Mouse (Mus musculus): ENCODE measurements around the gene Dclre1a. TPM values are rescaled to one million over a fixed set of nuclear protein-coding genes. Genes with fewer than 3 reads are reported as not detected.
A peak's percentile ranks its signal among the peaks of the same experiment; 100 is the strongest.

Dclre1a gene
- total and polyA plus RNA-seq, 3 experiments = 28.7 to 142 (median 36.0) TPM

DNA sequence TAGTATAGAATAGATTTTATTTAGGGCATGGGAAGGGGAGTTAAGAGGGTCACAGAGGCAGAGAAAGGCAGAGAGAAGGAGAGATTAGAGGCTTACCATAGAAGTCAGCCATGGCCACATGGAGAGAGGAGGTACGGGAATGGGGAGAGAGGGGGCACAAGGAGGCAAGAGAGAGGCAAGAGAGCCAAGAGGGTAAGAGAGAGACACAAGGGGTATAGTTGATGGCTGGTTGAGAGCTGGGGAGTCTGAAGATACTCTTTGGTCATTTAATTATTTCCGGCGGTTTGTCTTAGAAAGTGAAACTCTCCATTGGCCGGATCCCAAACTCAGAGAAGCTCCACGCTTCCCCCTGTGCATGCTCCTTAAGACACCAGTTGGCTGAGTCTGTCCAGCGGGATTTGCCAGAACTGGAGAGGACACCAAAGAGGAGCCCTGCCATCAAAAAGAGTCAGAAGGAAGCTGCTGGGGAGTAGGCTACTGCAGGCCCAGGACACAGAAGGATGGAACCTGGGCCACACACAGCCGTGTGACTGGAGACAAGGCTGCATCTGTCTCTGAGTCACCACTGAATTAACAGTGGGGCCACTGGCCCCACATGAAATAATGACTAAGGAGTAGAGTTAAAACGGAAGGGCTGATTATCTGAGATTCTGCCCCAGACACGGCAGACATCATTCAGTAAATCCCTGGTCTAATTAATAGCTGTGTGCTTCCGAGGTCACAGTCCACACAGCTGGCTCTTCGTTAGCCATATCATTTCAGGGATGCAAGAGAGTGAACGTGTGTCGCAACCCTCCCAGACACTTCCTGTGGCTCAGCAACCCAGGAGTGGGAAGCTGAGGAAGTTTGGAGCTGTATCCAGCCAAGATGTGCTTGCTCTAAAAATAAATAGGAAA is 62.4 kb downstream of the Dclre1a start:
- H3K27me3 ChIP-seq (ENCODE audit: control insufficient read depth in 1 of 2, insufficient read depth in 2 of 2, low read length in 2 of 2) = no peaks in the 10 kb centered on the region
- H3K4me3 ChIP-seq (ENCODE audit: control insufficient read depth in 1 of 2, insufficient read depth in 1 of 2, low read depth in 2 of 2, low read length in 2 of 2) = no peak overlapping the region
- H3K36me3 ChIP-seq (ENCODE audit: control insufficient read depth in 1 of 2, insufficient read depth in 2 of 2, low read length in 2 of 2) = peaks cover 0 to 16% of the 10 kb centered on the region in 2 experiments; a peak in 2 of 4 replicates
- H3K79me2 ChIP-seq (ENCODE audit: control insufficient read depth, insufficient read depth, low read length, poor library complexity) = no peaks in the 10 kb centered on the region
- TF ChIP-seq GATA1 (IDR thresholded peaks at IDR 0.05; ENCODE audit: low read depth, low read length) (0 out of 2 replicates have a peak, but pooled peaks have one; percentile 17), EP300 (IDR thresholded peaks at IDR 0.05; ENCODE audit: low read depth in 1 of 2, low read length in 2 of 2) (peak; percentile 46 to 66; a peak in 3 of 4 replicates), MXI1 (IDR thresholded peaks at IDR 0.05; ENCODE audit: low read depth, low read length) (no peak), MEF2A (IDR thresholded peaks at IDR 0.05; ENCODE audit: extremely low read depth, insufficient replicate concordance, low read depth, low read length, poor library complexity, severe bottlenecking) (no peak), NELFE (IDR thresholded peaks at IDR 0.05; ENCODE audit: low read depth, low read length) (no peak), TBP (IDR thresholded peaks at IDR 0.05; ENCODE audit: low read depth, low read length) (no peak)
- peak; percentile 60 for DNase-seq (ENCODE audit: low read depth, low spot score)
- H3K9ac ChIP-seq (ENCODE audit: control insufficient read depth, low read depth, low read length, poor library complexity, severe bottlenecking) = no peak overlapping the region
- H3K27ac ChIP-seq (ENCODE audit: control insufficient read depth, low read depth, low read length) = peak overlapping the region; percentile 37; the same call in 1 of the 2 replicates
- peaks cover 8 to 27% of the 10 kb centered on the region in 2 experiments for H3K4me1 ChIP-seq (ENCODE audit: control insufficient read depth in 1 of 2, insufficient read depth in 2 of 2, low read length in 2 of 2)
- no peaks in the 10 kb centered on the region for H3K9me3 ChIP-seq (replicated peaks; ENCODE audit: insufficient read depth, low read length)

- Histone ChIP-seq H3K9me3 (replicated peaks; ENCODE audit: insufficient read depth, low read length) (no peaks in the 10 kb centered on the region), H3K27me3 (ENCODE audit: control insufficient read depth in 1 of 2, insufficient read depth in 2 of 2, low read length in 2 of 2) (no peaks in the 10 kb centered on the region), H3K4me1 (ENCODE audit: control insufficient read depth in 1 of 2, insufficient read depth in 2 of 2, low read length in 2 of 2) (peaks cover 8 to 27% of the 10 kb centered on the region in 2 experiments), H3K27ac (ENCODE audit: control insufficient read depth, low read depth, low read length) (no peak overlapping the region), H3K79me2 (ENCODE audit: control insufficient read depth, insufficient read depth, low read length, poor library complexity) (no peaks in the 10 kb centered on the region), H3K36me3 (ENCODE audit: control insufficient read depth in 1 of 2, insufficient read depth in 2 of 2, low read length in 2 of 2) (peaks cover 0 to 16% of the 10 kb centered on the region in 2 experiments; a peak in 2 of 4 replicates), H3K9ac (ENCODE audit: control insufficient read depth, low read depth, low read length, poor library complexity, severe bottlenecking) (no peak overlapping the region), H3K4me3 (ENCODE audit: control insufficient read depth in 1 of 2, insufficient read depth in 1 of 2, low read depth in 2 of 2, low read length in 2 of 2) (no peak overlapping the region)
- TF ChIP-seq EP300 (IDR thresholded peaks at IDR 0.05; ENCODE audit: low read depth in 1 of 2, low read length in 2 of 2) = no peak
- no peak for TF ChIP-seq KAT2A (conservative IDR thresholded peaks at IDR 0.05; ENCODE audit: low read depth, low read length)
- no peak for TF ChIP-seq MEF2A (IDR thresholded peaks at IDR 0.05; ENCODE audit: extremely low read depth, insufficient replicate concordance, low read depth, low read length, poor library complexity, severe bottlenecking)
- TF ChIP-seq POLR2AphosphoS2 (IDR thresholded peaks at IDR 0.05; ENCODE audit: low read length) = no peak
- TF ChIP-seq MYB (IDR thresholded peaks at IDR 0.05; ENCODE audit: low read depth, low read length) = no peak
- no peak for TF ChIP-seq RAD21 (IDR thresholded peaks at IDR 0.05; ENCODE audit: low read depth, low read length)
- no peak for TF ChIP-seq USF2 (IDR thresholded peaks at IDR 0.05; ENCODE audit: borderline replicate concordance in 1 of 2, insufficient read depth in 1 of 2, low read depth in 1 of 2, low read length in 2 of 2)
- no peak for TF ChIP-seq ELF1 (IDR thresholded peaks at IDR 0.05; ENCODE audit: low read depth, low read length)
- TF ChIP-seq MAZ (IDR thresholded peaks at IDR 0.05; ENCODE audit: low read depth, low read length) = no peak
- TF ChIP-seq JUND (IDR thresholded peaks at IDR 0.05; ENCODE audit: low read depth, low read length) = no peak
- TF ChIP-seq HCFC1 (IDR thresholded peaks at IDR 0.05; ENCODE audit: low read depth, low read length) = no peak
- TF ChIP-seq RCOR1 (IDR thresholded peaks at IDR 0.05; ENCODE audit: low read depth, low read length) = no peak
- no peak for TF ChIP-seq ZNF384 (IDR thresholded peaks at IDR 0.05; ENCODE audit: low read depth, low read length)
- TF ChIP-seq POLR2A (IDR thresholded peaks at IDR 0.05; ENCODE audit: control insufficient read depth in 1 of 2, insufficient read depth in 1 of 2, low read depth in 1 of 2, low read length in 2 of 2, poor library complexity in 1 of 2) = no peak
- no peak for TF ChIP-seq UBTF (IDR thresholded peaks at IDR 0.05; ENCODE audit: borderline replicate concordance, insufficient read depth, low read depth, low read length)
- DNase-seq (ENCODE audit: low read depth, low spot score) = no peak
Measured at GRCm38 (mm10) chr19:56484630-56485375, 63.2 kb downstream of the Dclre1a start.
